Mouse (Mus musculus): ENCODE data around the gene Fbxw11. TPM values are rescaled to one million over a fixed set of nuclear protein-coding genes. Genes with fewer than 3 reads are reported as not detected.

Gene Fbxw11
- polyA plus RNA-seq, 1 experiment from 2014 or later = 111 TPM

- Histone ChIP-seq H3K4me3 (no peak overlapping the region), H3K4me2 (replicated peaks) (no peak overlapping the region), H3K27me3 (no peaks in the 10 kb centered on the region), H3K9ac (no peak overlapping the region), H3K4me1 (peaks cover 5% of the 10 kb centered on the region; the same call in 1 of the 2 replicates), H3K9me3 (replicated peaks) (no peaks in the 10 kb centered on the region), H3K27ac (no peak overlapping the region), H3K36me3 (peaks cover 3% of the 10 kb centered on the region; the same call in 1 of the 2 replicates)
- no peak for ATAC-seq (ENCODE audit: low FRiP score)
- WGBS = 93% methylated on average over 4 of the region's 4 CpGs
These were observed 76.5 kb downstream of the Fbxw11 start for GRCm38 (mm10) chr11:32718979-32719378.

- H3K9ac ChIP-seq = no peak overlapping the region
- H3K9me3 ChIP-seq (replicated peaks) = no peaks in the 10 kb centered on the region
- no peaks in the 10 kb centered on the region for H3K27me3 ChIP-seq
- H3K4me1 ChIP-seq = no peaks in the 10 kb centered on the region
- 95% methylated on average over 5 of the region's 5 CpGs for WGBS
- H3K36me3 ChIP-seq = peaks cover 12% of the 10 kb centered on the region; the same call in 1 of the 2 replicates
- H3K27ac ChIP-seq = no peak overlapping the region
- H3K4me2 ChIP-seq (replicated peaks) = no peak overlapping the region
- no peak overlapping the region for H3K4me3 ChIP-seq
- no peak for ATAC-seq (ENCODE audit: low FRiP score)
These were observed 80.1 kb downstream of the Fbxw11 start for GRCm38 (mm10) chr11:32722653-32723052.

DNA sequence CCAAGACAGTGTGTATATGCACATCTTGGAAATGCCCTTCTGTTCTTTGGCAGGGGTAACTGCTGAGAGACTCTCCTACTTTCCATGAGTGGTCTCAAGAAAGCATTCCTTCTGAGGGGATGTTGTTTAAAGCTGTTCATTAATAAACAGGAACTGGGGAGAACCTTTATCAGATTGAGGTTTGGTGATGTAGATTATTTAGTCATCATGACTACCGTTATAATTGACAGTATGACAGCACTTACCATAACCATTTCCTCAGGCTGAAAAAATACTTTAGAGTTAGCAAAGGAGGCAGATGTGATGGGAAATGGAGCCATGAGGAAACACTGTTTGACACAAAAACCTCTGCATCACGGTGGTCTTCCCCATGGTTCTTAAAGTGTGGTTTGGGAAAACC, 80.8 kb downstream of the Fbxw11 start:
- Histone ChIP-seq H3K27ac (no peak overlapping the region), H3K4me1 (no peaks in the 10 kb centered on the region), H3K4me2 (replicated peaks) (no peak overlapping the region), H3K36me3 (peaks cover 12% of the 10 kb centered on the region; the same call in 1 of the 2 replicates), H3K27me3 (no peaks in the 10 kb centered on the region), H3K9ac (no peak overlapping the region), H3K4me3 (no peak overlapping the region), H3K9me3 (replicated peaks) (no peaks in the 10 kb centered on the region)
- ATAC-seq (ENCODE audit: low FRiP score) = no peak
- WGBS = 97% methylated on average over 2 of the region's 2 CpGs

DNA sequence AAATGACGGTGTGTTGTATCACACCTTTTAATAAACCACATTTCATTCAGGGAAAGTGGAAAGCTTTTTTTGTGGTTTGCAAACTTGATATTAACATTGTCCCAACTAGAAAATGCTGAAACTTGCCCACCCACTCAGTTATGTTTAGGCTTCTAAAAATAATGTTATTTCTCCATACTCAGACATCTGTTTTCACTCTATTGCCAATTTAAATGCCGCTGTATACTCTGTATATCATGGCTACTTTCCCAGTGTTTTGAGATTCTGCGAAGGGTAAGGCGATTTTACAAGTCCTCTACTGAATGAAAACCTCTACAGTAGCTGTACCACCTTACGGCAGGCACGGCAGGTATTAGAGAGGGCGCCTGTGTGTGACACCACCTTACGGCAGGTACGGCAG, 82.6 kb downstream of the Fbxw11 start:
- H3K4me2 ChIP-seq (replicated peaks) = no peak overlapping the region
- 92% methylated on average over 9 of the region's 9 CpGs for WGBS
- no peaks in the 10 kb centered on the region for H3K27me3 ChIP-seq
- ATAC-seq (ENCODE audit: low FRiP score) = no peak
- H3K4me3 ChIP-seq = no peak overlapping the region
- H3K9ac ChIP-seq = no peak overlapping the region
- H3K9me3 ChIP-seq (replicated peaks) = no peaks in the 10 kb centered on the region
- no peaks in the 10 kb centered on the region for H3K4me1 ChIP-seq
- H3K27ac ChIP-seq = no peak overlapping the region
- H3K36me3 ChIP-seq = peaks cover 12% of the 10 kb centered on the region; the same call in 1 of the 2 replicates

- Histone ChIP-seq H3K4me2 (replicated peaks) (no peak overlapping the region), H3K9me3 (replicated peaks) (no peaks in the 10 kb centered on the region), H3K36me3 (peaks cover 57% of the 10 kb centered on the region), H3K27me3 (no peaks in the 10 kb centered on the region), H3K4me3 (no peak overlapping the region), H3K9ac (no peak overlapping the region), H3K27ac (no peak overlapping the region), H3K4me1 (no peaks in the 10 kb centered on the region)
- ATAC-seq (ENCODE audit: low FRiP score) = no peak
- WGBS = 65% methylated on average over 5 of the region's 5 CpGs
These were observed 89.9 kb downstream of the Fbxw11 start for GRCm38 (mm10) chr11:32732467-32732866.

DNA sequence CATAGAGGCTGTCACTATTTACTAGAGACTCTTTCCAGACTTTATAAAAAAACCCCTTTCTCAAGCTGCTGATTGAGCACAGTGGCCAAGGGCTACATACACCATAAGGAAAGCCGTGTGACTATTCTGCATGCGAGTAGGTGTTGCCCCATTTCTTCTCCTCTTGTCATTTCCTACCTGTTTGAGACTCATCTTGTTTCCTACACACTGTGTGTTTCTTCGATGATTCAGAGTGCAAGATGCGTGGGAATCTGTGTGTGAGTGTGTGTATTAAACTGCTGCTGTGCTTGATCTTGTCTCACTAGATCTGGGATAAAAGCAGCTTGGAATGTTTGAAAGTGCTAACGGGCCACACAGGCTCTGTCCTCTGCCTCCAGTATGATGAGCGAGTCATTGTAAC, 90.7 kb downstream of the Fbxw11 start:
- WGBS = 94% methylated on average over 6 of the region's 6 CpGs
- Histone ChIP-seq H3K4me1 (no peaks in the 10 kb centered on the region), H3K9ac (no peak overlapping the region), H3K4me3 (no peak overlapping the region), H3K9me3 (replicated peaks) (no peaks in the 10 kb centered on the region), H3K36me3 (peaks cover 63% of the 10 kb centered on the region), H3K4me2 (replicated peaks) (no peak overlapping the region), H3K27me3 (no peaks in the 10 kb centered on the region), H3K27ac (no peak overlapping the region)
- no peak for ATAC-seq (ENCODE audit: low FRiP score)

DNA sequence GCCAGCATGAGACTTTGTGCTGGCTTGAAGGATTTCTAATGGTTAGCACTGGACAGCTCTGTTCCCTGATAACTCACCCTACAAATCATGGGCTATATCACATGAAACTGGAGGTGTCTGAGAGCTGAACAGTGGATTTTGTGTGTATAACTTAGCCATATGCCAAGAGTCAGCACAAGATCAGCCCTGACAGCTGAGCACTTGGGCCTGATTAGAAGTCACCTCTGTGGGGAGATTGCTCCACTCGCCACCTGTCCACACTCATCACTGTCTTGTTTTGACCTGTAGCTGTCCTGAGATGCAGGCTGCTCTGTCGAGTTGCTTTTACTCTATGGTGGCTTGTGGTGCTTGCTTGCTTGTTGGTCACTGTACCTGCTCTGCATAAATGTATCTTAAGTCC, 93.8 kb downstream of the Fbxw11 start:
- ATAC-seq (ENCODE audit: low FRiP score) = no peak
- no peaks in the 10 kb centered on the region for H3K4me1 ChIP-seq
- peaks cover 86% of the 10 kb centered on the region for H3K36me3 ChIP-seq
- no peak overlapping the region for H3K9ac ChIP-seq
- no peak overlapping the region for H3K4me3 ChIP-seq
- H3K9me3 ChIP-seq (replicated peaks) = no peaks in the 10 kb centered on the region
- no peak overlapping the region for H3K27ac ChIP-seq
- no peaks in the 10 kb centered on the region for H3K27me3 ChIP-seq
- WGBS = 95% methylated on average over 2 of the region's 2 CpGs
- H3K4me2 ChIP-seq (replicated peaks) = no peak overlapping the region

GRCm38 (mm10) chr11:32737729-32738128, 95.2 kb downstream of the Fbxw11 start:
- H3K9ac ChIP-seq = no peak overlapping the region
- H3K9me3 ChIP-seq (replicated peaks) = no peaks in the 10 kb centered on the region
- ATAC-seq (ENCODE audit: low FRiP score) = no peak
- no peaks in the 10 kb centered on the region for H3K4me1 ChIP-seq
- no peaks in the 10 kb centered on the region for H3K27me3 ChIP-seq
- H3K4me2 ChIP-seq (replicated peaks) = no peak overlapping the region
- H3K27ac ChIP-seq = no peak overlapping the region
- H3K36me3 ChIP-seq = peaks cover 87% of the 10 kb centered on the region
- WGBS = 92% methylated on average over 5 of the region's 5 CpGs
- H3K4me3 ChIP-seq = no peak overlapping the region

- Histone ChIP-seq H3K9me3 (replicated peaks) (no peaks in the 10 kb centered on the region), H3K4me3 (no peak overlapping the region), H3K36me3 (peaks cover 71% of the 10 kb centered on the region), H3K27me3 (no peaks in the 10 kb centered on the region), H3K4me2 (replicated peaks) (no peak overlapping the region), H3K27ac (no peak overlapping the region), H3K4me1 (no peaks in the 10 kb centered on the region), H3K9ac (no peak overlapping the region)
- 69% methylated on average over 5 of the region's 5 CpGs for WGBS
- ATAC-seq (ENCODE audit: low FRiP score) = no peak
These were observed 101.4 kb downstream of the Fbxw11 start for GRCm38 (mm10) chr11:32743891-32744290.

DNA sequence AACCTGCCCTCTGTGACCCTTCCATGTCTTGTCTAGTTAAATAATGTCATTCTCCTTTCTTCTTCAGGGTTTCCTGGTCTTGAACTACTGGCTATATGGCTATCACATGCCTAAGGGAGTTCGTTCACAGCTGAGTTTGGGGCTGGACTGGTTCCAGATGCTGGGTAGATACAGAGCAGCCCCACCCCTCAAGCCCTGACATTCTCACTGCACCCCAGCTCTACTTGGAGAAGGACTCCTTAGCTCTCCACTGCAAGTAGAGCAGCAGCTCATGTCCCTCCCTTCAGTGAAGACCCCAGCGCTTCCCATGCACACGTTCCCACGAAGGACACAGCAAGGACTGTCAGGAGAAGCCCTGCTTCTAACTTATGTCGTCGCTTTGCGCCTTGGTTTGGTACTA, 101.9 kb downstream of the Fbxw11 start:
- WGBS = 90% methylated on average over 7 of the region's 7 CpGs
- no peak for ATAC-seq (ENCODE audit: low FRiP score)
- Histone ChIP-seq H3K4me2 (replicated peaks) (no peak overlapping the region), H3K9me3 (replicated peaks) (no peaks in the 10 kb centered on the region), H3K36me3 (peaks cover 65% of the 10 kb centered on the region), H3K27me3 (no peaks in the 10 kb centered on the region), H3K9ac (no peak overlapping the region), H3K4me1 (no peaks in the 10 kb centered on the region), H3K27ac (no peak overlapping the region), H3K4me3 (no peak overlapping the region)

- no peaks in the 10 kb centered on the region for H3K9me3 ChIP-seq (replicated peaks)
- H3K9ac ChIP-seq = no peak overlapping the region
- no peaks in the 10 kb centered on the region for H3K27me3 ChIP-seq
- no peak overlapping the region for H3K27ac ChIP-seq
- H3K4me2 ChIP-seq (replicated peaks) = no peak overlapping the region
- peaks cover 57% of the 10 kb centered on the region for H3K36me3 ChIP-seq
- no peak for ATAC-seq (ENCODE audit: low FRiP score)
- H3K4me1 ChIP-seq = no peaks in the 10 kb centered on the region
- H3K4me3 ChIP-seq = no peak overlapping the region
- 91% methylated on average over 4 of the region's 4 CpGs for WGBS
These were observed 102.9 kb downstream of the Fbxw11 start for GRCm38 (mm10) chr11:32745466-32745865.

- no peak overlapping the region for H3K9ac ChIP-seq
- H3K27ac ChIP-seq = no peak overlapping the region
- ATAC-seq (ENCODE audit: low FRiP score) = no peak
- whole genome bisulfite sequencing = 72% methylated on average over 5 of the region's 5 CpGs
- H3K36me3 ChIP-seq = peaks cover 53% of the 10 kb centered on the region
- no peak overlapping the region for H3K4me3 ChIP-seq
- H3K27me3 ChIP-seq = no peaks in the 10 kb centered on the region
- no peaks in the 10 kb centered on the region for H3K9me3 ChIP-seq (replicated peaks)
- no peaks in the 10 kb centered on the region for H3K4me1 ChIP-seq
- H3K4me2 ChIP-seq (replicated peaks) = no peak overlapping the region
These were observed 103.5 kb downstream of the Fbxw11 start for GRCm38 (mm10) chr11:32746036-32746435.

GRCm38 (mm10) chr11:32746475-32746874, 104.0 kb downstream of the Fbxw11 start:
- H3K4me2 ChIP-seq (replicated peaks) = no peak overlapping the region
- no peaks in the 10 kb centered on the region for H3K9me3 ChIP-seq (replicated peaks)
- no peaks in the 10 kb centered on the region for H3K4me1 ChIP-seq
- no peak for ATAC-seq (ENCODE audit: low FRiP score)
- no peak overlapping the region for H3K4me3 ChIP-seq
- H3K27me3 ChIP-seq = no peaks in the 10 kb centered on the region
- no peak overlapping the region for H3K27ac ChIP-seq
- no peak overlapping the region for H3K9ac ChIP-seq
- 89% methylated on average over 3 of the region's 3 CpGs for WGBS
- peaks cover 49% of the 10 kb centered on the region for H3K36me3 ChIP-seq

Data from hindbrain, embryonic 12.5 days (tissue).